Mouse (Mus musculus): ENCODE results near the gene Dcdc2a. TPM values are rescaled to one million over a fixed set of nuclear protein-coding genes. Genes with fewer than 3 reads are reported as not detected.

Dcdc2a gene
- total RNA-seq, 2 experiments from 2014 or later, result 12.2 to 14.3 TPM

GRCm38 (mm10) chr13:25094381-25094780 is 38.6 kb downstream of the Dcdc2a start:
- no peak for DNase-seq (ENCODE audit: low spot score in 2 of 2)

- DNase-seq (ENCODE audit: low spot score in 2 of 2), result no peak
Observed at GRCm38 (mm10) chr13:25097348-25097747, 41.5 kb downstream of the Dcdc2a start.

GRCm38 (mm10) chr13:25098578-25098977 is 42.8 kb downstream of the Dcdc2a start:
- DNase-seq (ENCODE audit: low spot score in 2 of 2), result no peak

- peak in 1 of 2 experiments; percentile 32 for DNase-seq (ENCODE audit: low spot score in 2 of 2)
Observed at GRCm38 (mm10) chr13:25099508-25099907, 43.7 kb downstream of the Dcdc2a start.

- DNase-seq (ENCODE audit: low spot score in 2 of 2), result no peak
Observed at GRCm38 (mm10) chr13:25100581-25100980, 44.8 kb downstream of the Dcdc2a start.

GRCm38 (mm10) chr13:25105671-25106070 is 49.9 kb downstream of the Dcdc2a start:
- no peak for DNase-seq (ENCODE audit: low spot score in 2 of 2)

GRCm38 (mm10) chr13:25106740-25107139 is 50.9 kb downstream of the Dcdc2a start:
- no peak for DNase-seq (ENCODE audit: low spot score in 2 of 2)

- no peak for DNase-seq (ENCODE audit: low spot score in 2 of 2)
Observed at GRCm38 (mm10) chr13:25108353-25108752, 52.5 kb downstream of the Dcdc2a start.

- no peak for DNase-seq (ENCODE audit: low spot score in 2 of 2)
Observed at GRCm38 (mm10) chr13:25110592-25111095, 54.8 kb downstream of the Dcdc2a start.

GRCm38 (mm10) chr13:25115429-25115881 is 59.7 kb downstream of the Dcdc2a start:
- DNase-seq (ENCODE audit: low spot score in 2 of 2), result peak; percentile 78 to 91

GRCm38 (mm10) chr13:25115971-25116370 is 60.2 kb downstream of the Dcdc2a start:
- peak in 1 of 2 experiments; percentile 61 for DNase-seq (ENCODE audit: low spot score in 2 of 2)

- peak in 1 of 2 experiments; percentile 43 for DNase-seq (ENCODE audit: low spot score in 2 of 2)
Observed at GRCm38 (mm10) chr13:25122740-25123335, 67.0 kb downstream of the Dcdc2a start.

- no peak for DNase-seq (ENCODE audit: low spot score in 2 of 2)
Observed at GRCm38 (mm10) chr13:25127216-25127615, 71.4 kb downstream of the Dcdc2a start.

- no peak for DNase-seq (ENCODE audit: low spot score in 2 of 2)
Observed at GRCm38 (mm10) chr13:25127806-25128205, 72.0 kb downstream of the Dcdc2a start.

GRCm38 (mm10) chr13:25128766-25129165 is 73.0 kb downstream of the Dcdc2a start:
- no peak for DNase-seq (ENCODE audit: low spot score in 2 of 2)

- no peak for DNase-seq (ENCODE audit: low spot score in 2 of 2)
Observed at GRCm38 (mm10) chr13:25143066-25143465, 87.3 kb downstream of the Dcdc2a start.

- DNase-seq (ENCODE audit: low spot score in 2 of 2), result no peak
Observed at GRCm38 (mm10) chr13:25144093-25144492, 88.3 kb downstream of the Dcdc2a start.

- no peak for DNase-seq (ENCODE audit: low spot score in 2 of 2)
Observed at GRCm38 (mm10) chr13:25146232-25146631, 90.4 kb downstream of the Dcdc2a start.

- peak in 1 of 2 experiments; percentile 12 for DNase-seq (ENCODE audit: low spot score in 2 of 2)
Observed at GRCm38 (mm10) chr13:25150154-25150781, 94.5 kb downstream of the Dcdc2a start.

GRCm38 (mm10) chr13:25150861-25151260 is 95.1 kb downstream of the Dcdc2a start:
- DNase-seq (ENCODE audit: low spot score in 2 of 2), result no peak

GRCm38 (mm10) chr13:25159917-25160316 is 104.1 kb downstream of the Dcdc2a start:
- DNase-seq (ENCODE audit: low spot score in 2 of 2), result no peak

- no peak for DNase-seq (ENCODE audit: low spot score in 2 of 2)
Observed at GRCm38 (mm10) chr13:25160804-25161203, 105.0 kb downstream of the Dcdc2a start.

GRCm38 (mm10) chr13:25162594-25162993 is 106.8 kb downstream of the Dcdc2a start:
- DNase-seq (ENCODE audit: low spot score in 2 of 2), result no peak

Measured in layer of hippocampus, adult 18-20 months (tissue).